Mouse (Mus musculus) ovary, adult 18-20 months (tissue): ENCODE results near the gene Rapgef2.
A peak's percentile ranks its signal among the peaks of the same experiment; 100 is the strongest.

Source experiments
- DNase-seq: peaks from one replicate; pipeline ENCODE4 v3.0.0; 2022; ENCODE audit warnings: low spot score, mixed read lengths

Gene Rapgef2

DNA sequence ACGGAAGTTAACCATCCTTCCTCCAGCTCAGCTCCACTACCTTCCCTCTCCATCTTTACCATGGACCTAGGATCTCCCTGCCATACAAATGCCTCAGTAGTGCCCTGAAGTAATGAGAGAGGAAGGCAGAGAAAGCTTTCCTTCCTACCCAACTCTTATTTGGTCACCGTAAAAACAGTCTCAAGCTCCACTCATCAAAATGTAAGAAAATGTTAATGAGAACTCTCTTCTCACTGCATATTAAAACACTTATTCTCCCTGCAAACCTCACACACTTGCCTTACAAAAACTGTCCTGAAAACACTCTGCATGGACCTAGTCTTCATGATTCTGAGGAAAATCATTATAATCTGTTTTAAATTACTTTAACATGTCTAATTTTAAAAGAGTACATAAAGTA is 118.7 kb downstream of the Rapgef2 start:
- DNase-seq: no peak

DNA sequence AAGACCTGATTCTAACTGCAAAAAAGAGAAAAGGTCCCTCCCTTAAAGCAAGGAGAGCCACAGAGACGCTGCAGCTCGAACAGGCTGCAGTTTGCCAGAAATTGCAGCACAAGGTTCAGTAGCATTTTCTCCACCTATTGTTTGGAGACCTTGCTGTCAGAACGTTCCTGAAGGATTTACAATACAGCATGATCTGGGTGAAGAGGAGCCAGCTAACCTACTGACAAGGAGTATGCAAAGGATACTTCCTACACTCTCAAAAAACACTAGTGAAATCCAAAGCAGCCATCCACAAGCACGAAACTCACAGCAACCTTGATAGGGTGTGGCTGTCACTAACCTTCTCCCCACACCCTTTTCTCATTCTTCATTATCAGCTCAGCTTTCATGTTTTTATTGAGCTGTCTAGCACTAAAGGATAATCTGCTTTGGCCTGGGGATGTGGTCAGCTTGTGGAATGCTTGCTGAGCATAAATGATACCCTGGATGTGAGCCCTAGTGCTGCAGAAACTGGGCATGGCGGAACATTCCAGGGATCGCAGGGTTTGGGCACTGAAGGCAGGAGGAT is 124.4 kb downstream of the Rapgef2 start:
- DNase-seq: no peak

DNA sequence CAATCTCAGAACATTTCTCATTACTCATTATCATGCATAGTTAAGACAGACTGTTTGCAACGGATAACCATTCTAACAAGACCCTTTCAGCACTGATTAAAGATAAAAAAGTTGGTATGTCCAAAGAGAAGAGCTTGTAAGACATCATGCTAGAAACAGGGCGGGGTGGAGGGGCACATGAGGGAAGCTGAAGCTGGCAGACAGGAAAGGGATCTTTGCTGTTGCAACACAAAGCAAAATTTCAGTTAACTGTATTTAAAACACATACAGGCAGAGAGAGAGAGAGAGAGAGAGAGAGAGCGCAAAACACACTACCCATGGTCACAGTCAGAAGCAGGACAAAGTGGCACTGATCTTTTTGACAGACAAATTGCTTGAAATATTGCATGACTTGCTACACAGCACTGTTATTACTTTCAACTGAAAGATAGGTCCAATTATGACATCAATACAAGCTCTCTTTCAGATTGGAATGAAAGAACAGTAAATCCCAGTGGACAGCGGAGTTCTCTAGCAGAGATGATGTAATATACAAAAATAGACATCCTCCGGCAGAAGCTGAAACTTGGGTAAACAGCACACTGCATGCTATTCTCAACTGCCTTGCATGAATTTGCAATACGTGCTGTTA is 125.1 kb downstream of the Rapgef2 start:
- DNase-seq: no peak

DNA sequence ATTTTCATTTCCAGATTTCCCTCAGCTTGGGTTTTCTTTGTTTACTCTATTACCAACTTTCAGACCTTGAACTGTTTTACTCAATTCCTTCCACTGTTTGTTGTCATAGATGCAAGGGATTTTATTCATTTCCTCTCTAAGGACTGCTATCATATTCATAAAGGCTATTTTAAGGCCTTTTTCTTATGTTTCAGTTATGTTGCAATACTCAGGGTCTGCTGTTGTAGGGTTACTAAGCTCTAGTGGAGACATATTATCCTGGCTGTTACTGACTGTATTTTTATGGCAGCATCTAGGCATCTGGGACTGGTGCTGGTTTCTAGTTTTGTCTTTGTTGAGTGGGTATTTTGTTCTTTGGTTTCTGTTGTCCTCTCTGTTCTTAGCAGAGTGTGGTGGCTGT is 128.1 kb downstream of the Rapgef2 start:
- no peak for DNase-seq

DNA sequence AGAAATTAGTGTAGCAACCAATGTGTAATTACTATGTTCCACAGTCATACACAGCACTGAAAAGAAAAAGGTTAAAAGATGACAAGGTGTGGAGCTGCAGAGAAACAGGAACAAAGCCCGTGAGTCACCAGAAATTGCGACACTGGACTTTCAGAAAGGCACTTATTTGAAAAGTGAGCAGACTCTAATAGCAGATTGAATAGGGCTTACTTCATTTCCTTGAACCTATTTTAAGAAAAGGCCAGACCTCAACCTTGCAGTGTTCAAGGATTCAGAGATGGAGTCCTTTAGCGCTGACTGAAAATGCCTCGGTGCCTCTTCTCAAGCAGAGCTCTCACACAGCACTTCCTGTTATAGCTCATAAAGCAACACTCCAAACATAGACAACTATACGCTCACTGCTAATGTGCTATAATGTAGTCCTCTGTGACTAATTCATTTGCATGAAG is 133.3 kb downstream of the Rapgef2 start:
- no peak for DNase-seq

DNA sequence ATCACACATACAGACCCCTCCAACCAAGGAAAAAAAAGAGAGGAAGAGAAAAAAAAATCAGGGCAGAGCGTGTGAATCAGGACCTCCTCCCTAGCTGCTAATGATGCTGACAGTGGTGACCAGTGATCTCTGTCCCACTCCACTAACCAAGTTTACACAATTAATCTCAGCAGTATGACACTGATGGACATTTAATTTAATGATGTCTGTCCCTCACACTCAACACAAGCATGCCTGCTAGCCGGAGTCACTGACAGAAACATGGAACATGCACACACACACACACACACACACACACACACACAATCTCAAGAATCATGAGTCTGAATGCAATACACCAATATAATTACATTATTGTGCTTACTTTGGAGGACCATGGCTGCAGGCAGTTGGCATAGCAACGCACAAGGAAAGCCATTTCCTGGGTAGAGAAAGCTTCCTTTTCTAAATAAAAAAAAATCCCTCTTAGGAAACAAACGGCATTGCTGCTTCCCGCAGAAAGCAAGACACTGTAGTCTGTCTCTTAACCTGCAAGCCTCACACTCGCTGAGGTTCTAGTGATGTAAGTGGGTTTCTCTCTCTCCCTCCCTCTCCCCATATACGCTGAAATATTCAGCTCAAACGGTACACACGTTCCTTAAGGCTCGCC is 140.8 kb downstream of the Rapgef2 start:
- no peak for DNase-seq

DNA sequence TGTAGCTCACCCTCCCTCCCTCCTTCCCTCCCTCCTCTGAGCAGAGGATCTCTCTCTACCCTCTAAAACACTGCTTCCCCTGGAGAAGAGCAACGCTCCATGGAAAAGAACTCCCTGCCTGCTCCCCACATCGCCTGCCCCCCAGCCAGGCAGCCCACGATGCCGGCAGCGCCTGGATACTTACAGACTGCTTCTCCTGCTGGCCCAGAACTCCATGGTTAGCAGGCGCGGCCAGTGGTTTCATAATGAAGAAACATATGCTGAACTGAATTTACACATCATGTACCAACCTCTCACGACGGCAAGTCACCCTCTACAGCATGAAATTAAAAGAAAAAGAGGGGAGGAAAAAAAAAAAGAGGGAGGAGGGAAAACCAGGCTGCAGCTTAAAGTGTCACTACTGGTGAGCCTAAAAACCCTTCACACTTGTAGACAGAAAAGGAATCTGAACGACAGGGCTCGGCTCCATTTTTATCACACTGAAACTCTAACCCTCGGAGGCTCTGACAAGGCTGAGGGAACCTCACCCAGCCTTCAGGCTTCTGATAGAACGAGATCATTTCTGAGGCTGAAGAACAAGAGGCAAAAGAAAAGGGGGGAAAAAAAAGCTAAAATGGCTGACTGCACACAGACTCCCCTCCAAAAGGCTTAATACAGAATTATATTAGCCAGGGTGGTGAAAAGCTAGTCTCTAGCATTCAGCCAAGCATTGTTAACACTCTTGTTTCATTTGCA is 141.5 kb downstream of the Rapgef2 start:
- no peak for DNase-seq

DNA sequence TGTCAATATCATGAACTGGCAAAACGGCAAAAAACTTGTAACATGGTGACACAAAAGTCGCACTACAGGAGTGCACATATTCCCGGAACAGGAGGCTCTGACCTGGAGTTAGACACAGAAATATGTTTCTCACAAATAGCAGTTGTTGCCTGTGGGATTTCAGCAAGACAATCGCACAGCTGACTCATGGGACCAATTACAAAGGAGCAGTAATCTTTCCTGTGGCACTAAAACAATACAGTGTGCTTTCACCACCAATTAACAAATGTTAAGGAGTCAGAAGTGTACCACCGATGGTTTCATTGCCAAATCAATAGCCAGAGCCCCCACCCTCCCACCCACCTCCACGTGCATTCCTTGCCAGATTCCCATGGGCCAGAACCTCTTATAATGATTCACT is 142.2 kb downstream of the Rapgef2 start:
- DNase-seq: no peak

DNA sequence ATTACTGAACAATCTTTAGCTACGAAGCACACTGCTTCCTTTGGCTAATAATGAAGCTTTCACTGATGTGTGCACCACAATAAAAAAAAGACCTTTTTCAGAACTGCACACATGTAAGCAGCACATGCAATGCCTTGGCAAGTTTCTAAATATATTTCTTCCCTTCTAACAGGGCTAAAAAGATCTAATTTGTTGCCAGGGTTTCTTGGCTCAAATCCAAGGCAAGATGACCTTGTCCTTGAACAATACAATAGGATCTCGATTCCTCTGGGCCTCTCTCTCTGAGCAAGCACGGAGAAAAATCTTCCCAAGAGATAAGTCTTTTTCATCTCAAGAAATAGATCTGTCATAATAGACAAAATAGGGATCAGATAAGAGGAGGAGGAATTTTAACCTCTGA is 147.1 kb downstream of the Rapgef2 start:
- DNase-seq: peak; percentile 62

DNA sequence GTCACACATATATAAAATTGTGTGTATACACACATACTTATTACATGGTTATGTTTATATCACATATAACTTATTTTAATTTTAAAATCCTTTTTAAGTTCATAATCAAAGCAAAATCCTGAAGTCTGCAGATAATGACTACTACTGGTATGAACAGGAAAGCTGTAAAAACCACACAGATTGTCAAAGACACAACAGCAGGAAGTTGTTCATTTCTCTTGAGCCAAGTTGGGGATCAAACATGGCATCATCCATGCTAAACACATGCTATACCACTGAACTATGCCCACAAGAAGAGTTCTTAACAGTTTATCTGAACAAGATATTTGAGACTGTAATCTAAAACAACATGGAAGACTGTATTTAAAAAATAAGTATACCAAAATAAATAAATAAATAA is 147.7 kb downstream of the Rapgef2 start:
- DNase-seq: no peak

DNA sequence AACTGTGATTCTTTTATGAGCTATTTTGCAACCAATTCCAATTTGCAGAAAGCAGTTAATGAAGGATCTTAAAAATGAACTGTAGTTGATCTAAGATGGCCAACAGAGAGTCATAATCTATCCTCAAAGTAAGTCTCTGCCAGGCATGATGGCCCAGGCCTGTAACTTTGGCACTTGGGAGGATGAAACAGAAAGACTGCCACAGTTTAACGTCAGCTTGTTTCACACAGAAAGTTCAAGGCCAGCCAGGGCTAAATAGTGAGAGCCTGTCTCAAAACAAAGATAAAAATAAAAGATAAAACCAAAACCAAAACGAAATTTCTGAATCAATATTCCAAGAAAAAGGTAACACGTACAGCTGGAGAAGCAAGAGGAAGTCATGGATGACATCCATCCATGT is 155.3 kb downstream of the Rapgef2 start:
- no peak for DNase-seq

DNA sequence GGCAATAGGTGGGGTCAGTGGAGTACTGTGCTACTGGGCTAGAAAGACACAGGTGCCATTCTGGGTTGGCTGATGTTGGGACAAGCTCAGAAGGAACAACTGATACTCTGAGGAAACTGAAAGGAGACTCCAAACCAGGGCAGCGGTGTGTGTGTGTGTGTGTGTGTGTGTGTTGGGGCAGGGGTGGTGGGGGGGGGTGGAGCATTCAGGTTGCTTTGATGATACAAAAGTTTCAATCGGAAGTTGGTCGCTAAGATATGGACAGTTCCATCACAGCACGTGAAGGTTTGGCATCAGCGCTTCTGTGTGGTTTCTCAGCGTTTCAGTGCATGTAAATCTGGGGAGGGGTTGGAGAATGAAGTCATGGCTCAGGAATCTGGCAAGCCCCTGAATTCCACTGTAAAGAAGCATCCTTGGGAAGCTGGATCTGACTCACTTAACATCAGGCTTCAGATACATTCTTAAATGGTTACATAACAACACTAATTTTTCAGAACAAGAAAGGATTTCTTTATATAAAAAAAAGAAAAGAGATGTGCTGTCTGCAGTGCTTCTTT is 157.2 kb downstream of the Rapgef2 start:
- no peak for DNase-seq

DNA sequence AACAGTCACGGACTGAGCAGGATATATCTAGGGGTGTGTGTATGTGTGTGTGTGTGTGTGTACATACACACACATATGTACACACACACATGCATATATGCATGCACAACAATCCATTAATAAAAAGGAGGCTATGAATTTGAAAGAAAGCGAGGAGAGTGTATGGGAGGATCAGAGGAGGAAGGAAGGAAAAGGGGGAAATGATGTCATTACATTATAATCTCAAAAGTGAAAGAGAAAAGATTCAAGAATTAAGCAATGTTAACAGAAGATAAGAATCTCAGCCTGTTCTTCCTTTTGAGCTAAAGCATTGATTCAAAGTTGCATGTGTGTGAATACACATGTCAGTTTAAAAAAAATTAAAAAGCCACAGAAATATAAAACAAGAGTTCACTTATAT is 158.5 kb downstream of the Rapgef2 start:
- DNase-seq: no peak

DNA sequence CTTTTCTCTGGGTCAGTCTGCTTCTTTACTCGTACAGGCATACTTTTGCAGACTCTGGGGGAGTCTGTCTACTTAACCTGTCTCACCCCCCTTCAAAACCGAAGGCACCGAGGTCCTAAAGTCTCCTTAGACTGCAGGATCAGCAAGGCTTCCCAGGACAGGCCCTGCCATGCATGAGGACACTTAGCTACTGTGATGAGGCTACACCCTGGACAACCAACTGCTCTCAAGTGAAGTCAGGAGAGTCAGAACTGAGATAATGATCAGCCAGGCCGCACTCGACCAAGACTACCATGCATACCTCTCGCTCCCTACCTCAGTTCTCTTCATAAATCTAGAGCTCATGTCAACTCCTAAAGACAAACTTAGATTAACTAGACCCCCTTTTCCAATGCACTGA is 159.5 kb downstream of the Rapgef2 start:
- DNase-seq: no peak

DNA sequence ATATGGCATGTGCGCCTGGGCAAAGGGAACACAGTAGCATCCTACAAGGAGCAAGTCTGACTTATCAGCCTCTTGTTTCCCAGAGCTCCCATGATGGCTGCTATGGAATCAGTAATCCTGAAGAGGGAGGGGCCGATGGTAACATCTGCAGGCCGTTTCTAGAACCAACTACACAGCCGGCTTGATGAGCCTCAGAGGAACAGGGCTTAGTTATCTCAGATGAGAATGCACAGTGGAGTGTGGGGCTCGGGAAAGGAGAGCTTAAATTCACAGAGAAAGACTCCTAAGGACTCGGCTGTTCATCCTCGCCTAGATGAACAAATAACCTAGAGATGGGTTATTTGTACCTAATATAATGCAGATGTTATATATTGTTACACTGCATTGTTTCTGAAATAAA is 164.9 kb downstream of the Rapgef2 start:
- no peak for DNase-seq

DNA sequence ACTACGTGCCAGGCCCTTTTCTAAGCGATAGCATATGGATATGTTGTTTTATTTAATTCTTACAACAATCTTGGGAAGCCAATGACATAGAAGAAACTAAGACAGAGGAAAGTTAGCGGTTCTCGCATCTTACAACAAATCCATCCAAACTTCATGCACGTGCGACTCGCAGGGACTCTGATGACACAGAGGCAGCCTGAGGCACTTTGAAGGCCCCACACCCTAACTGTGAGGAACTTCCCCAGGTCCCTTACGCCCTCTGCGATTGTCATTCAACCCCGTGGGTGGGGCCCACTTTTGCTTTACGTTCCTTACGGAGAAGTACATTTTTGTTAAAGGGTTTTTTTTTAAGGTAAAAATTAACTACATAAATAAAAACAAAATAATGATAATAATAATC is 166.3 kb downstream of the Rapgef2 start:
- no peak for DNase-seq

DNA sequence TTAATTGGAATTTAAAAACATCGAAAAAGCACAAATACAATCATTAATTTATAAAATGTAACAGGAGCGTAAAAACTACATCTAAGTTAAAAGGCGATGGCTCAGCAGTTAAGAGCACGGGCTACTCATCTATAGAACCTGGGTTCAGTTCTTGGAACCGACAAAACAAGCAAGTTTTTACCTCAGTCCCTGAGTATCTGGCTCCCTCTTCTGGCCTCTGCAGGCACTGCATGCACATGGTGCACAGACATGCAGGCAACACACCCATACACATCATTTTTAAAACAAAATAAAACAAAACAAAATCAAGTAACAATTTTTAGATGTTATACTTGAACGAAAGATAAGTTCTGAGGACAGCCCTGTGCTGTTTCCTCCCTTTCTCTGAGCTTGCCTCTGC is 176.2 kb downstream of the Rapgef2 start:
- DNase-seq: no peak

DNA sequence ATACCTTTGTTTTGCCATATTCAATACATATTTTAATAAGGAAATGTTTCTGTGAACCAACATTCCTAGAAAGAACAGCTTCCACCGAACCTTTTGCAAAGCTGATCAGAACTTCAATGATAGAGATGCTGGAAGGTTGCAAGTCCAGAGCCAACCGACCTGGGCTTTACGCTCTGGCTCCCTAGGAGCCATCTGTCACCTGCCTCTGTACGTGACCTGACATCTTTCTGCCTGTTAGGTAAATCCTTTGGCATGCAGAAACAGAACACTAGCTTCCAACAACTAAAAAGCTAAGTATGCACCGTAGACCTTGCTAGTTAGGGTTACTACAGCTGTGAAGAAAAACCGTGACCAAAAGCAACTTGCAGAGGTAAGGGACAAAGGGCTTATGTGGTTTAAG is 178.1 kb downstream of the Rapgef2 start:
- DNase-seq: no peak

DNA sequence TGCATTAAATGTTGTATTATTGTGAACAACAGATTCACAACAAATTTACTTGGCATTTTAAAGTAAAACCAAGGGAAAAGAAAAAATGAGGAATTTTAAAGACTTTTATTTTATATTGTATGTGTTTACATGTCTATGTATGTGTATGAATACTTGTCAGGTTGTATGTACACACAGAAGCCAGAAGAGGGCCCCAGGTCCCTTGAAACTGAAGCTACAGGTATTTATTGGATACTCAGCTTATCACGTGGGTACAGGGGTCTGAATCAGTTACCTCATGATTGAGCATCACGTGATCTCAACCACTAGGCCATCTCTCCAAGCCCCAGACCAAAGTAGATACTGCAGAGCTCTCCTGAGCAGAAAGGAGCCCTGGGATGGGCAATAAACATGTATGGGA is 180.0 kb downstream of the Rapgef2 start:
- no peak for DNase-seq

DNA sequence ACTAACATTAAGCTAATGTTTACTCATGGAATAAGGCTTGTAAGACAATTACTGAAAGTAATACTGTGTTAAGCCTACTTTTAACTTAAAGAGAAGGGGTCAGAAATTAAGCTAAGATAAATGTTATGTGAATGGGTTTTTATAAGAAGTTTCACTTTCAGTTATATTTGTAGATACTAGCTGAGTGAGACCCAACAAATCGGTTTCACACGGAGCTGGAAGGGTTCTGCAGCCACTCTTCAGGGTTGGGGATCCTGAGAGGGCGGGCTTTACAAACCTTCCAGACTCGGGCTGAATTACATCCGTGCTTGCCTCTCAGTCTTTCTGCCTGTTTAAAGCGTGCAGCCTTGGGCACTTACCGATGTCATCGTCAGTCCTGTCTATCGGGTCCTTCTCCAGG is 182.7 kb downstream of the Rapgef2 start:
- no peak for DNase-seq

DNA sequence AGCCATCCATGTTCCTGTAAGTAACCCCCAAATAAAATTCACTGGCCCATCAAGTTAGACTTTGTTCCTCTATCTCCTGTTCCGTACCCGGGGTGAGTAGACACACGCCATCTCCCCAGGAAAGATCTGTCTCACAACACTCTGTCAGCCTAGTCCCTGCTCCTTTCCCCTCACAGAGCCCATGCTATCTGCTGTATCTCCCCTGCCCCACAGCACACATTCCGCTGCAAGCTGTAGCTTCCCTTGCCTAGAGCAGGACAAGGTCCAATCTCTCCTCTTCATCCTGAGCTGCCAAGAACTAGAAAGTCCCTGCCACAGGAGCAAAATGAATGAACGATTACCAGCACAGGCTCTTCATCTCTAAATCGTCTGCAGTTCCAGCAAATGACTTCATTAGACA is 184.6 kb downstream of the Rapgef2 start:
- DNase-seq: no peak

DNA sequence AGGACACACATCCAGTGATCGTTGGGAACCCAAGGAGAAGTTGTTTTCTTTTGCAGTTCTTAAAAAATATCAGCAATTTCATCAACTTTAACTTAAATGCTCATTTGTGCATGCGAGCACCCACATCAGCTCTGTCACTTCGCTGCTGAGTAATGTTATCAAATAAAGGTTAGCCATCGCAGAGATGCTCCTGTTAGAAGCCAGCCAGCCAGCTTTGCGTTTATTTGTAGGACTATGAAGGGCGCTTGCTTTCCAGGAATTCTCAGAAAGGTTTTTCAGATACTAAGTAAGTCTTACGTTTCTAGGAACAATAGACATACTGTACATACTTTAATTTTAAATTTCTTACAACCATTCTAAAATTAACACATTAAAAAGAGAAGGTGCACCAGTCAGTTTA is 185.5 kb downstream of the Rapgef2 start:
- DNase-seq: no peak

DNA sequence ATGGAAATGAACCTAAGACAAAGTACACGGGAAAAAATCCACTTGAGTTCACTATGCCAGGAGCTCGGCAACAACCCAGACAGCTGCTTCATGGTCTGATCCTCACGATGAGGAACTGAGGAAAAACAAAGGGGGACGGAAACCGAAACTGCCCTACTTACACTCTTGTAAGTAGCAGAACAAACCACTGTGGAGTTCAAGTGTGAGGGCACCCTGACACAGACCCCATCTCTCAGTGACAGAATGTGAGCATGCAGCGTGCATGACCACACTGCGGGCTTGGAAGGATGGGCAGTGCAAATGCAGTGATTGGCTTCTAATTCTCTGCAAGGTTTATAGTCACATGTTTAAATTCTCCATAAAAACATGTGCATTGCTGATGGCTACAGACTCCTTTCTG is 197.2 kb downstream of the Rapgef2 start:
- no peak for DNase-seq
